Mouse (Mus musculus) limb, embryonic 10.5 days (tissue): ENCODE results near the gene Acss2. TPM values are rescaled to one million over a fixed set of nuclear protein-coding genes. Genes with fewer than 3 reads are reported as not detected.

Source experiments
- DNase-seq: peaks from one replicate; pipeline ENCODE4 v3.0.0-alpha.2; 2017; ENCODE audit warnings: low spot score
- H3K27ac ChIP-seq: fragments of 300-500 bp; sonication (generic); 2 replicates; pipeline ENCODE4 v1.5.1; 2016; ENCODE audit warnings: mild to moderate bottlenecking
- H3K27me3 ChIP-seq: fragments of 300-500 bp; sonication (generic); 2 replicates; pipeline ENCODE4 v1.6.1; 2016; ENCODE audit warnings: low read depth, mild to moderate bottlenecking; ENCODE audit not compliant: poor library complexity, severe bottlenecking
- H3K36me3 ChIP-seq: fragments of 300-500 bp; sonication (generic); 2 replicates; pipeline ENCODE4 v1.6.1; 2016; ENCODE audit warnings: mild to moderate bottlenecking, moderate library complexity
- H3K4me1 ChIP-seq: fragments of 300-500 bp; sonication (generic); 2 replicates; pipeline ENCODE4 v1.6.1; 2016
- H3K4me3 ChIP-seq: fragments of 300-500 bp; sonication (generic); 2 replicates; pipeline ENCODE4 v1.5.1; 2016; ENCODE audit warnings: mild to moderate bottlenecking, moderate library complexity
- H3K9me3 ChIP-seq: fragments of 300-500 bp; sonication (generic); replicated peaks from 2 replicates; pipeline ENCODE4 v1.6.1; 2016; ENCODE audit warnings: mild to moderate bottlenecking
- WGBS: fragments of 180-500 bp; shearing (Covaris S2); methylation state at CpG from one replicate; pipeline ENCODE4 v1.1.7; 2016; 5-methylcytosine and 5-hydroxymethylcytosine counted together
- microRNA counts: library from miRNA; unstranded; fragments of <30 nt; microRNA quantifications from one replicate; lab custom pipeline; 2017
- microRNA-seq: library from miRNA; unstranded; fragments of <30 nt; microRNA quantifications from one replicate; pipeline ENCODE4, GENCODE M21; 2017
- polyA plus RNA-seq: library from polyadenylated mRNA; unstranded; fragments of >200 nt; fragmentation: Nextera tagmentation; extraction: Ambion mirVana; gene quantifications from 2 replicates; pipeline ENCODE4 v1.2.1, GENCODE M21; 2016

Gene Acss2
- polyA plus RNA-seq, 1 experiment from 2014 or later = 9.2 TPM

DNA sequence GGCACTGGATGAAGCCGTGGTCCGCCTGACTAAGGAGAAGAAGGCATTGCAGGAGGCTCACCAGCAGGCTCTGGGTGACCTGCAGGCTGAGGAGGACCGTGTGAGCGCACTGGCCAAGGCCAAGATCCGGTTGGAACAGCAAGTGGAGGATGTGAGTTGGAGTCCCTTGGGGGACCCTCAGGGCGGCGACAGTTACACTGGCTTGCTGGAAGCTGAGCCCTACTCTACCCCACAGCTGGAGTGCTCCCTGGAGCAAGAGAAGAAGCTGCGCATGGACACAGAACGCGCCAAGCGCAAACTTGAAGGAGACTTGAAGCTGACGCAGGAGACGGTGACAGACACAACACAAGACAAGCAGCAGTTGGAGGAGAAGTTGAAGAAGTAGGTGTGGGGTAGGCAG is 110.8 kb downstream of the Acss2 start:
- WGBS = 67% methylated on average over 13 of the region's 13 CpGs
- Histone ChIP-seq H3K36me3 (peaks cover 28% of the 10 kb centered on the region), H3K27me3 (peaks cover 86% of the 10 kb centered on the region), H3K27ac (no peak overlapping the region), H3K4me1 (peaks cover 31% of the 10 kb centered on the region), H3K9me3 (no peaks in the 10 kb centered on the region), H3K4me3 (no peak overlapping the region)
- no peak for DNase-seq

DNA sequence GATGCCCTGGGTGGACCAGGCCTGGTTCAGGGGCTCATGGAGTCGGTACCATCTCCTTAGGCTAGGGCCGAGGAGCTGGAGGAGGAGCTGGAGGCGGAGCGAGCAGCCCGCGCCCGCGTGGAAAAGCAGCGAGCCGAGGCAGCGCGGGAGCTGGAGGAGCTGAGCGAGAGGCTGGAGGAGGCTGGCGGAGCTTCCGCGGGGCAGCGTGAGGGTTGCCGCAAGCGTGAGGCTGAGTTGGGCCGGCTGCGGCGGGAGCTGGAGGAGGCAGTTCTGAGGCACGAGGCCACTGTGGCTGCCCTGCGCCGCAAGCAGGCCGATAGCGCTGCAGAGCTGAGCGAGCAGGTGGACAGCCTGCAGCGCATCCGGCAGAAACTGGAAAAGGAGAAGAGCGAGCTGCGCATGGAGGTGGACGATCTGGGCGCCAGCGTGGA is 111.5 kb downstream of the Acss2 start:
- Histone ChIP-seq H3K4me3 (peak overlapping the region; percentile 50), H3K9me3 (no peaks in the 10 kb centered on the region), H3K36me3 (peaks cover 35% of the 10 kb centered on the region), H3K4me1 (peaks cover 31% of the 10 kb centered on the region), H3K27ac (peak overlapping the region; percentile 46), H3K27me3 (peaks cover 92% of the 10 kb centered on the region)
- WGBS = 2% methylated on average over 35 of the region's 35 CpGs
- DNase-seq = peak; percentile 68

DNA sequence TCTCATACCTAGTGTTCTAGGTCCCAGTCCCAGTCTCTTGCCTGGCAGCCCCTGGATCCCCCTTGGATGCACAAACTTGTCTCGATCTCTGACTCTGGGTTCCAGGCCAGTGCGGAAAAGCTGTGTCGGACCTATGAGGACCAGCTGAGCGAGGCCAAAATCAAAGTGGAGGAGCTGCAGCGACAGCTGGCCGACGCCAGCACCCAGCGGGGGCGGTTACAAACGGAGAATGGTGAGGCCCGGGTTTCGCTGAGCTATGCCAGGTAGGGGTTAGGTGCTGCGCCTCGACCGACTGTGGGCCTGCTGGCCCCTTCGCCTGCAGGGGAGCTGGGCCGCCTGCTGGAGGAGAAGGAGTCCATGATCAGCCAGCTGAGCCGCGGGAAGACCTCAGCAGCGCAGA is 112.4 kb downstream of the Acss2 start:
- H3K4me3 ChIP-seq = peak overlapping the region; percentile 31
- DNase-seq = no peak
- H3K4me1 ChIP-seq = peaks cover 31% of the 10 kb centered on the region
- H3K36me3 ChIP-seq = peaks cover 44% of the 10 kb centered on the region
- no peak overlapping the region for H3K27ac ChIP-seq
- H3K9me3 ChIP-seq = no peaks in the 10 kb centered on the region
- 18% methylated on average over 20 of the region's 20 CpGs for WGBS
- peaks cover 97% of the 10 kb centered on the region for H3K27me3 ChIP-seq

DNA sequence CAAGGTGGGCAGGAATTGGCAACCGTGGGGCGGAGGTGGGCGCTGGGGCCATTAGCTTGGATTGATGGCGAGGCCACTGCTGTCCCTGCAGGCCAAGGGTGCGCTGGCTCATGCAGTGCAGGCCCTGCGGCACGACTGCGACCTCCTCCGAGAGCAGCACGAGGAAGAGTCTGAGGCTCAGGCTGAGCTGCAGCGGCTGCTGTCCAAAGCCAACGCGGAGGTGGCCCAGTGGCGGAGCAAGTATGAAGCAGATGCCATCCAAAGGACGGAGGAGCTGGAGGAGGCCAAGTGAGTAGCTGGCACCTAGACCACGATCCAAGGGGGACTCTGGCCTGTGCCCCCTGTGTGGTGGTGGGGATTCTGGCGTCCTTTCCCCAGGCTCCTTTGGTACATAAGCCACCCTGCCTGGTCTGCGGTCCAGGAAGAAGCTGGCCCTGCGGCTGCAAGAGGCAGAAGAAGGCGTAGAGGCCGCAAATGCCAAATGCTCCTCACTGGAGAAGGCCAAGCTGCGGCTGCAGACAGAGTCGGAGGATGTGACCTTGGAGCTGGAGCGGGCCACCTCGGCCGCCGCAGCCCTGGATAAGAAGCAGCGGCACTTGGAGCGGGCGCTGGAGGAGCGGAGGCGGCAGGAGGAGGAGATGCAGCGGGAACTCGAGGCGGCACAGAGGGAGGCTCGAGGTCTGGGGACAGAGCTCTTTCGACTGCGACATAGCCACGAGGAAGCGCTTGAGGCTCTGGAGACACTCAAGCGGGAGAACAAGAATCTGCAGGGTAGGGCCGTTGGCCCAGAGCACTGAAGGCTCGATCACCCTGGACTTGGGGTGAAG is 113.1 kb downstream of the Acss2 start:
- WGBS = 13% methylated on average over 43 of the region's 43 CpGs
- Histone ChIP-seq H3K9me3 (no peaks in the 10 kb centered on the region), H3K27me3 (peaks cover 90% of the 10 kb centered on the region), H3K4me3 (peak overlapping the region; percentile 31), H3K36me3 (peaks cover 51% of the 10 kb centered on the region), H3K27ac (no peak overlapping the region), H3K4me1 (peaks cover 31% of the 10 kb centered on the region)
- peak; percentile 61 for DNase-seq

DNA sequence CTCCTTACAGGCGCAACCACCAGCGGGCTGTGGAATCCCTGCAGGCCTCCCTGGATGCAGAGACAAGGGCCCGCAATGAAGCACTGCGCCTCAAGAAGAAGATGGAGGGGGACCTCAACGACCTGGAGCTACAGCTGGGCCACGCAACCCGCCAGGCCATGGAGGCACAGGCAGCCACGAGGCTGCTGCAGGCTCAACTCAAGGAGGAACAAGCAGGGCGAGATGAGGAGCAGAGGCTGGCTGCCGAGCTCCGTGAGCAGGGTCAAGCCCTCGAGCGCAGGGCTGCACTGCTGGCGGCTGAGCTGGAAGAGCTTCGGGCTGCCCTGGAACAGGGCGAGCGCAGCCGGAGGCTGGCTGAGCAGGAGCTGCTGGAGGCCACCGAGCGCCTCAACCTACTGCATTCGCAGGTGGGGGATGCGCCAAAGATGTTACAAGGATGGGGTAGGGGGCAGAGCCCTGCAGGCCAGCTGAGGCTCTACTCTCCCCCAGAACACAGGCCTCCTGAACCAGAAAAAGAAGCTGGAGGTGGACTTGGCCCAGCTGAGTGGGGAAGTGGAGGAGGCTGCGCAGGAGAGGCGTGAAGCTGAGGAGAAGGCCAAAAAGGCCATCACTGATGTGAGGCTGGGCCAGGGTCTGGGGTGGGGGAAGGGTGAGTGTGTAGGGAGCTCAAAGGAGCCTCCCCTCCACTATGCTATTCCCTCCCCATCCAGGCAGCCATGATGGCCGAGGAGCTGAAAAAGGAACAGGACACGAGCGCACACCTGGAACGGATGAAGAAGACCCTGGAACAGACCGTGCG is 114.6 kb downstream of the Acss2 start:
- Histone ChIP-seq H3K27me3 (peaks cover 75% of the 10 kb centered on the region), H3K27ac (no peak overlapping the region), H3K4me3 (no peak overlapping the region), H3K9me3 (no peaks in the 10 kb centered on the region), H3K4me1 (peaks cover 31% of the 10 kb centered on the region), H3K36me3 (peaks cover 66% of the 10 kb centered on the region)
- no peak for DNase-seq
- WGBS = 64% methylated on average over 30 of the region's 30 CpGs

DNA sequence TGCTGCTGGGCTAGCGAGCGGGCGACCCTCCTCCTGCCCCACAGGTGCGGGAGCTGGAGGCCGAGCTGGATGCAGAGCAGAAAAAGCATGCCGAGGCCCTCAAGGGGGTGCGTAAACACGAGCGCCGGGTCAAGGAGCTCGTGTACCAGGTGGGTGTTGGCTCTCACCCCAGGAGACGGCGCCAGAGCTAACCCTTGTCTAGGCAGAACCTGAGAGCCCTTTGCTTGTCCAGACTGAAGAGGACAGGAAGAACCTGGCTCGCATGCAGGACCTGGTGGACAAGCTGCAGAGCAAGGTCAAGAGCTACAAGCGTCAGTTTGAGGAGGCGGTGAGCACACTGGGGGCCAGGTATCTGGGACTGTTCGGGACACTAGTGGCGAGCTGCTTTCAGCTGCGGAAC is 115.4 kb downstream of the Acss2 start:
- H3K9me3 ChIP-seq = no peaks in the 10 kb centered on the region
- no peak overlapping the region for H3K4me3 ChIP-seq
- DNase-seq = no peak
- 65% methylated on average over 19 of the region's 19 CpGs for WGBS
- peaks cover 67% of the 10 kb centered on the region for H3K27me3 ChIP-seq
- H3K4me1 ChIP-seq = peaks cover 31% of the 10 kb centered on the region
- H3K27ac ChIP-seq = no peak overlapping the region
- H3K36me3 ChIP-seq = peaks cover 73% of the 10 kb centered on the region

DNA sequence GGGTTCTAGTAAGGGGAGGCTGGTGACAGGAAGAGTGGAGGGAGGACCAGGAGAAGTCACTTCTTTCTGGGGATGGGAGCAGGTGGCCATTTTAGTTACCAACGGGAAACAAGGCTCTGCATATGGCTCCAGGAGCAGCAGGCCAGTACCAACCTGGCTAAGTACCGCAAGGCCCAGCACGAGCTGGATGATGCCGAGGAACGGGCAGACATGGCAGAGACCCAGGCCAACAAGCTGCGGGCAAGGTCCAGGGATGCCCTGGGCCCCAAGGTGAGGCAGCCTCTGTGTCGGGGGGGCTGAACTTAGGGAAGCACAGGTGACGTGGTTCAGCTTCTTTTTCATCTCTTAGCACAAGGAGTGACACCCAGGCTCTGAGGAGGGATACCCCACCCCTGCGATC is 116.0 kb downstream of the Acss2 start:
- Histone ChIP-seq H3K9me3 (no peaks in the 10 kb centered on the region), H3K27me3 (peaks cover 61% of the 10 kb centered on the region), H3K36me3 (peaks cover 80% of the 10 kb centered on the region), H3K4me3 (no peak overlapping the region), H3K4me1 (peaks cover 30% of the 10 kb centered on the region), H3K27ac (no peak overlapping the region)
- DNase-seq = no peak
- 87% methylated on average over 9 of the region's 9 CpGs for WGBS

DNA sequence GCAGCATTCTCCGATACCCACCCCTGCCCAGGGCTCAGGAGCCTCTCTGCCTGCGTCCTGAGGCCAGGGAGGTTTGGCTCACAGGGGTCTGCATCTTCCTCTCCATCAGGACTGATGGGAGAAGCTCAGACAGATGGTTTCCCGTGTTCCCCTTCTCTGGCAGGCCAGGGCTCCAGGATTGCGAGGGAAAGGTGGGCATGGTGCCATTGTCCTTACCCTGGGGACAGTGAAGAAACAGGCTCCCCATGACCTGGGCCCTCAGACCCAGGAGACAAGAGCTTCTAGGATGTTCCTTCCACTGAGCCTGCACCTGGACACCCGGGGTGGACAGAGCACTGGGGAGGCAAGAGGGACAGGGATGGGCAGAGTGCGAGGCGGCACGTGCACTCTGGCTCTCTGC is 116.8 kb downstream of the Acss2 start:
- WGBS = 91% methylated on average over 8 of the region's 8 CpGs

More for the DNA sequence above, 116.8 kb downstream of the Acss2 start:
- no peak overlapping the region for H3K27ac ChIP-seq
- no peak for DNase-seq
- no peaks in the 10 kb centered on the region for H3K9me3 ChIP-seq
- no peak overlapping the region for H3K4me3 ChIP-seq
- H3K27me3 ChIP-seq = peaks cover 52% of the 10 kb centered on the region
- H3K36me3 ChIP-seq = peaks cover 88% of the 10 kb centered on the region
- peaks cover 21% of the 10 kb centered on the region for H3K4me1 ChIP-seq

MicroRNAs encoded within 50 kb of the gene (microRNA counts, 519-probe panel; counts per million panel counts)
- microRNA mmu-miR-499 (lab: Ali Mortazavi, UCI) = 684 counts per million, percentile 72 among the panel's probes with 10 or more counts

Small RNA genes within 50 kb of the gene (microRNA-seq; reads per million reads assigned to microRNA genes)
- 6.4 reads per million, percentile 12 among the genes with 10 or more reads in this experiment for gene Mir499

Other genes with a start within 250 kb of the Acss2 start
- gene Map1lc3a, start 241.7 kb upstream of the Acss2 start, polyA plus RNA-seq = 83.8 and 102 TPM in 2 replicates
- 51.7 and 53.9 TPM in 2 replicates for gene Pigu, start 160.5 kb upstream of the Acss2 start, polyA plus RNA-seq
- 15.2 and 23.5 TPM in 2 replicates for gene Trp53inp2, start 136.9 kb upstream of the Acss2 start, polyA plus RNA-seq
- gene Ncoa6, start 44.1 kb upstream of the Acss2 start, polyA plus RNA-seq = 19.6 and 21.1 TPM in 2 replicates
- gene Ggt7, start 289 bp downstream of the Acss2 start, polyA plus RNA-seq = 1.6 and 3.2 TPM in 2 replicates
- gene Gss, start 74.9 kb downstream of the Acss2 start, polyA plus RNA-seq = 24.3 and 25.1 TPM in 2 replicates
- gene Myh7b, start 93.3 kb downstream of the Acss2 start, polyA plus RNA-seq = 0.36 and 0.63 TPM in 2 replicates
- 125 and 141 TPM in 2 replicates for gene Trpc4ap, start 174.4 kb downstream of the Acss2 start, polyA plus RNA-seq
- gene Edem2, start 211.5 kb downstream of the Acss2 start, polyA plus RNA-seq = 22.1 and 26.6 TPM in 2 replicates
- not detected in 2 replicates for gene Gm17581, start 217.9 kb downstream of the Acss2 start, polyA plus RNA-seq
- gene Procr, start 233.2 kb downstream of the Acss2 start, polyA plus RNA-seq = 0.87 and 1.9 TPM in 2 replicates